ENCODE assay signal across 10 mouse cellular contexts in the genomic region with DNA sequence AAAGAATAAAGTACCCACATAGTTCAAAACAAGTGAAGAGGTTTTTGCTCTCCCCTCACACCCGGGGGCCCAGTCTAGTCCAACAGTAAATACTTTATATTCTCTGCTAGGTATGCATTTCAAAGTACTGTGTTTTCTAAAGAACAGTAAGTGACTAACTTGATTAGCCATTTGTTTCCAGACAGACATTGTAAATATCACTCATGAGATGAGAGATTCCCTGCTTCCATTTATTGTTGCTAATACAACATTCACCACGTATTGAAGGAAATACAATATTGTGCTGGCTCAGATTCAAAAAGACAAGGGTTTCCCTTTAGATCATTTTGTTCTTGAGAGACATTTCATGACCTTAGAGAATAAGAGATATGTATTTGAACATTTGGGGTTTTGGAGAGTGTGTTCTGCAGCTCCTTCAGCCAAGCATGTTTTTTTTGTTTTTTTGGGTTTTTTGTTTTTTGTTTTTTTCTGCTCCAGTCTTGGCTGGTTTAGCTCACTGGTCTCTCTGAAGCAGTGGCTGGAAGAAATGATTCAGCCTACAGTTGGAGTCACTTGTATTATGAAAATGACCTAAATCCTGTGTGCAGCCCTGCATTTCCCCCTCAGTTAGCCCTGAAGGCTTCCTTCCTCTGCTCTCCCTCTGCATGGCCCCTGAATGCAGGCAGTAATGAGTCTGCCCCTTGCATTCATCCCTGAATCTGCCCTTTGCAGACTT.
DNase-seq lines count a peak whose midpoint lies in the region; ATAC-seq lines count a peak whose summit lies in the region.
"Had no signal": no experiment of that assay in that cellular context is flagged by ENCODE, and none has a peak within 500 bp of the region (broad histone marks: within the 10 kb centered on the region; RNA-seq: fewer than 3 reads in every experiment).

No protein-coding gene starts in this region.

- H3K4me2 ChIP-seq in hindbrain, embryonic 14.5 days (replicated peaks), result peak overlapping the region; percentile 15; the same call in 1 of the 2 replicates
- no peak overlapping the region for H3K4me2 ChIP-seq in hindbrain, embryonic 13.5 days

- WGBS in hindbrain, embryonic 14.5 days, result 66% methylated on average over 2 of the region's 2 CpGs
- WGBS in hindbrain, embryonic 13.5 days, result 66% methylated on average over 2 of the region's 2 CpGs

- DNase-seq in hindbrain, embryonic 14.5 days (ENCODE audit: low spot score), result no peak
- peak; percentile 32 for DNase-seq in retina, postnatal 1 day
- DNase-seq in retina, embryonic 14.5 days (ENCODE audit: low spot score), result no peak
- DNase-seq in induced T-regulatory cell, adult 2 months (ENCODE audit: low read depth), result peak; percentile 73
- peak; percentile 49 for DNase-seq in naive thymus-derived CD4-positive, alpha-beta T cell, adult 2 months (ENCODE audit: low read depth)
- DNase-seq: cerebellum, adult 11-12 months; spleen, adult 18-20 months had no signal

- H3K4me3 ChIP-seq in hindbrain, embryonic 14.5 days (replicated peaks; ENCODE audit: low read length), result no peak overlapping the region
- no peak overlapping the region for H3K4me3 ChIP-seq in hindbrain, embryonic 13.5 days

- no peak overlapping the region for H3K27ac ChIP-seq in hindbrain, embryonic 14.5 days
- H3K27ac ChIP-seq in hindbrain, embryonic 13.5 days, result no peak overlapping the region

- ATAC-seq in hindbrain, embryonic 14.5 days (ENCODE audit: low FRiP score), result no peak
- ATAC-seq in hindbrain, embryonic 13.5 days (ENCODE audit: low FRiP score), result no peak
- ATAC-seq in erythroid progenitor cell, adult 5-6 weeks (replicated peaks; ENCODE audit: low FRiP score, poor library complexity, severe bottlenecking), result no peak

- H3K27me3 ChIP-seq in hindbrain, embryonic 14.5 days (ENCODE audit: control insufficient read depth, insufficient read depth, low read length), result no peaks in the 10 kb centered on the region
- 0 out of 2 replicates have a peak, but pooled peaks cover 2% of the 10 kb centered on the region for H3K27me3 ChIP-seq in hindbrain, embryonic 13.5 days

- no peaks in the 10 kb centered on the region for H3K9me3 ChIP-seq in hindbrain, embryonic 14.5 days (ENCODE audit: control insufficient read depth, low read length)
- H3K9me3 ChIP-seq in hindbrain, embryonic 13.5 days, result no peaks in the 10 kb centered on the region
- H3K9me3 ChIP-seq: midbrain, embryonic 10.5 days had no signal

- no peaks in the 10 kb centered on the region for H3K36me3 ChIP-seq in hindbrain, embryonic 14.5 days (replicated peaks; ENCODE audit: control insufficient read depth, insufficient read depth)
- H3K36me3 ChIP-seq in hindbrain, embryonic 13.5 days, result no peaks in the 10 kb centered on the region
- H3K36me3 ChIP-seq: midbrain, embryonic 10.5 days had no signal

- H3K4me1 ChIP-seq in hindbrain, embryonic 14.5 days (replicated peaks; ENCODE audit: control insufficient read depth, insufficient read depth, low read length), result peaks cover 5% of the 10 kb centered on the region; the same call in 1 of the 2 replicates
- peaks cover 13% of the 10 kb centered on the region for H3K4me1 ChIP-seq in hindbrain, embryonic 13.5 days (replicated peaks)

- no peak overlapping the region for H3K9ac ChIP-seq in hindbrain, embryonic 14.5 days
- H3K9ac ChIP-seq in hindbrain, embryonic 13.5 days, result no peak overlapping the region

Comparison
In these comparisons a context has a peak if more than half of its experiments do, and no peak if none do; other contexts are left out.
1. DNase-seq: peak in retina, postnatal 1 day (single experiment), induced T-regulatory cell, adult 2 months (single experiment) and naive thymus-derived CD4-positive, alpha-beta T cell, adult 2 months (single experiment); none in hindbrain, embryonic 14.5 days (single experiment) and retina, embryonic 14.5 days (single experiment).